Mouse (Mus musculus) testis, postnatal 10 days (tissue): Measurements from ENCODE around the gene Tubgcp4.

Source experiments
- DNase-seq: peaks from one replicate; pipeline ENCODE4 v3.0.0; 2021; ENCODE audit warnings: low spot score

Tubgcp4 gene

GRCm38 (mm10) chr2:121204276-121204675 is 33.8 kb downstream of the Tubgcp4 start:
- no peak for DNase-seq

DNA sequence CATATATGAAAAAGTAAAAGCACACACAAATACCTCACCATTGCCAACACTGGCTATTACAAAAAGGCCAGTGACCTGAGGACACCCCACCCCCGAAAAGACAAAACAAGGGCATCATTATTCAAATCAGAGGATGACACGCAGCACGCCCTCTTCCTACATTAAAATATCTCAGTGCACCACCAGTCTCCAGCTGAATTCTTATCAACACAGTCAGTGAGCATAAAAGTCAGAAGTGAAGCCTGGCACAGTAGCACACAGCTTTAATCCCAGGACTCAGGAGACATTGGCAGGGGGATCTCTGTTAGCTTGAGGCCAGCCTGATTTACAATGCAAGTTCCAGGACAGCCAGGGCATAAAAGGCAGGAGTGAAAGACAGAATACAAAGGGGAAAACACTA is 36.1 kb downstream of the Tubgcp4 start:
- no peak for DNase-seq

DNA sequence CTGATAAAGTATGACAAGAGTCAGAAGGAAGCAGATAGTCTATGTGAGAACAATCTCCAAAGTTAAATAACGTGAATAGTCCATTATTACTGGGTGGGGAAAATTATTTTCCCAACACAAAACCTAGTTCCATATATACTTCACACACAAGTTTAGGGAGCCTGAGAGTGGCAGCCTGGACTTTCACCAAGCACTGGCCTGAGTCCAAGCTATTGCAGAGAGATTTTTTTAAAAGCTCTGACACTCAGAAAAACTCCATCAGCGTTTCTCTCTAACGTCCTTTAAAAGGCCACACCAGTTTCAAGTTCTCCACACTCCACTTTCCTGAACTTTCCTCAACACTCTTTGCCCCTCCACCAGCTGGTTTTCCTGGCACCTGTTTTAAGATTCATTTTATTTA is 44.0 kb downstream of the Tubgcp4 start:
- no peak for DNase-seq

DNA sequence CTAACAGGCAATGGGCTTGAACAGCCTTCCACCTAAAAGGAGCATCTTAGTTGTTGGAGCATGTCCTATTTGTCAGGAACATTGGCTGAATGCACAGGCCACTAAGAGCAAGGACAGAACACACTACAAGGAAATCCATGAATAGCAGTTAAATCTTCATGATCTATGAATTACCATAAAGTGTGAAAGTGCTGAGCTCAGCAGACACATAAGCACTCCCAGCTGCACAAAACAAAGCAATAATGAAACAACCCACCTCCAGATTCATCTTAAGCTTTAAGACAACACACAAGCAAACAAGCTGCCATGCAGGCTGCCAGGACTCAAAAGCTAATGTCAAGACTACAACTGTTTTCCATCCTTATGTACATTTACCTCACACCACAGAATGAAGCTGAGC is 48.7 kb downstream of the Tubgcp4 start:
- DNase-seq, result no peak

- DNase-seq, result no peak
These were observed 49.5 kb downstream of the Tubgcp4 start for GRCm38 (mm10) chr2:121219994-121220393.

GRCm38 (mm10) chr2:121223010-121223409 is 52.6 kb downstream of the Tubgcp4 start:
- DNase-seq, result no peak

- DNase-seq, result no peak
These were observed 57.7 kb downstream of the Tubgcp4 start for GRCm38 (mm10) chr2:121228135-121228534.

DNA sequence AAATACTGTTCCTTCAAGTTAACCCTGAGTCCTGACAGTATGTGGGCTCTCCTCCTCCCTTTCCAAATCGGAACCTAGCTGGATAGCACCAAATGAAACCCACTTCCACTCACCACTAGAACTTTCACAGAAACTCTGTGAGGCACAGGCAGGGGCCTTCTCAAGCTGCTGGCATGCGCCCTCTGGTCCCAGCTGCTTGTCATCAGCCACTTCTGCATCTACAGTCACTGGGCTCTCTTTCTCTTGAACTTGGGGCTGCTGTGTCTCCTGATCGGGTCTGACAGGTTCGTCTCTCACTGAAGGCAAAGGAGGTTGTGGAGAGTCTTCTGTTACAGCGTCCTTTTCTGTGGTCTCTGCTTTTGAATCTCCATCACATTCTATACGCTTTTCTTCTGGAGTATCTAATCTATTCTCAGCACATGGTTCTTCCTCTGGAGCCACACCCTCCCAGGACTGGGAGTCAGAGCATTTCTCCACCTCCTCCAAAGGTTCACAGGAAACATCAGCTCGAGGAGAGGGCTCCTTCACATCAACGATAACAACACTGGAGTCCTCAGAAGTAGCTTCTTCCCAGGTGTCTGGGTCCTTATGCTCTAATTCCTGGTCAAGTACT is 65.1 kb downstream of the Tubgcp4 start:
- DNase-seq, result no peak

DNA sequence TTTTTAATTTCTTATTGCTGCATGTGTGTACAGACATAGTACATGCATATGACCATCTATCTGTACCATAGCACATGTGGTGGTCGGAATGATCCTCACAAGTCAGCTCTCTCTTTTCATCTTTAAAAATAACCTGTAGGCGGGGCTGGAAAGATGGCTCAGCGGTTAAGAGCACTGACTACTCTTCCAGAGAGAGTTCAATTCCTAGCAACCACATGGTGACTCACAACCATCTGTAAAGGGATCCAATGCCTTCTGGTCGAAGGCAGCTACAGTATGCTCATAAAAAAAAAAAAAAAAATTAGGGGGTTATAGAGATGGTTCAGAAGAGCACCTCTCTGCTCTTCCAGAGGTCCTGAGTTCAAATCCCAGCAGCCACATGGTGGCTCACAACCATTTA is 69.0 kb downstream of the Tubgcp4 start:
- DNase-seq, result no peak

- DNase-seq, result no peak
These were observed 73.6 kb downstream of the Tubgcp4 start for GRCm38 (mm10) chr2:121244099-121244498.
